Comparison of ENCODE assay signal across 8 mouse cellular contexts in the genomic region with DNA sequence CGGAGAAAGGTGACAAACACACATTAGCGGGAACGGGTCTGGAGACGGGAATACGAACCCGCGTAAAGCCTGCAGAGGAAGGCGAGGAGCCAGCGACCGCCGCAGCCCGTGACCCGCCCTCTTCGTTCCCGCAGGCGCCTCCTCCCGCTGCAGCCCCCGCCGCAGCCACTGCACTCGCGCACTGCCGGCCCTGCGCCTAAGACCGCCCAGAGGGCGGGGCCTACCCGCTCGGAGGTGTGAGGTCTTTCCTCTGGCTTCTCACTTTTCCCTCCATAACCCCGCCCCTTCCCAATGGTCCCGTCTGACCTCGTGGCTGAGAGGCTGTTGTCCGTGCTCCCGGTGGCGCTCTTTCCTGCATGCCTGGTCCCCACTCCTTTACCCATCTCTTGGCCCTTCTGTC. TPM values are rescaled to one million over a fixed set of nuclear protein-coding genes. Genes with fewer than 3 reads are reported as not detected.
DNase-seq lines count a peak whose midpoint lies in the region; ATAC-seq and TF ChIP-seq lines count a peak whose summit lies in the region.

No protein-coding gene starts in this region.

- ATAC-seq in forebrain, embryonic 12.5 days (ENCODE audit: low FRiP score) = peak; percentile 21
- peak; percentile 58 for ATAC-seq in lung, embryonic 15.5 days (ENCODE audit: borderline replicate concordance, extremely low read depth, low FRiP score, low TSS enrichment)

- in situ Hi-C loops in ES-E14 (cut with MboI; ENCODE audit: low sequenced_read_pairs in 2 of 2, unreplicated experiment in 2 of 2) = no loop called here

- no peak overlapping the region for H3K27ac ChIP-seq in ES-E14 (ENCODE audit: insufficient read depth, low read depth, low read length, poor library complexity, severe bottlenecking)
- H3K27ac ChIP-seq in forebrain, embryonic 12.5 days = peak overlapping the region; percentile 25; the same call in 1 of the 2 replicates
- H3K27ac ChIP-seq in layer of hippocampus, adult 2 months = peak overlapping the region; percentile 93
- peak overlapping the region; percentile 41; the same call in 1 of the 2 replicates for H3K27ac ChIP-seq in lung, embryonic 15.5 days

- no peaks in the 10 kb centered on the region for H3K9me3 ChIP-seq in ES-E14 (ENCODE audit: control insufficient read depth, insufficient read depth, low read depth, low read length)
- H3K9me3 ChIP-seq in forebrain, embryonic 12.5 days = no peaks in the 10 kb centered on the region
- no peaks in the 10 kb centered on the region for H3K9me3 ChIP-seq in lung, embryonic 15.5 days

- H3K4me3 ChIP-seq in ES-E14 (ENCODE audit: insufficient read depth in 1 of 2, low read depth in 1 of 2, low read length in 2 of 2, poor library complexity in 1 of 2, severe bottlenecking in 1 of 2) = peak overlapping the region; percentile 62 to 78
- peak overlapping the region; percentile 67 for H3K4me3 ChIP-seq in forebrain, embryonic 12.5 days (replicated peaks)
- peak overlapping the region; percentile 53 for H3K4me3 ChIP-seq in layer of hippocampus, adult 2 months
- peak overlapping the region; percentile 56 for H3K4me3 ChIP-seq in lung, embryonic 15.5 days

- peak overlapping the region; percentile 99 for H3K4me2 ChIP-seq in forebrain, embryonic 12.5 days
- peak overlapping the region; percentile 99 for H3K4me2 ChIP-seq in lung, embryonic 15.5 days

- peak overlapping the region; percentile 24; the same call in 1 of the 2 replicates for H3K9ac ChIP-seq in ES-E14 (ENCODE audit: insufficient read depth, low read depth, low read length, poor library complexity, severe bottlenecking)
- H3K9ac ChIP-seq in forebrain, embryonic 12.5 days = peak overlapping the region; percentile 56
- H3K9ac ChIP-seq in lung, embryonic 15.5 days = peak overlapping the region; percentile 25

- intact Hi-C loops in heart, postnatal 36 days (cut with DNase I) = no loop called here

- peak; percentile 95 for DNase-seq in ES-E14 (ENCODE audit: low read depth, low spot score)
- peak; percentile 91 for DNase-seq in brain, embryonic 14.5 days (ENCODE audit: low read depth)
- DNase-seq in heart, postnatal 36 days = peak; percentile 51 to 58
- DNase-seq in layer of hippocampus, adult 2 months (ENCODE audit: low spot score in 2 of 2) = peak; percentile 72 to 78
- peak; percentile 35 for DNase-seq in ovary, postnatal 14 days (ENCODE audit: low spot score)
- peak; percentile 3 to 57 for DNase-seq in urinary bladder, postnatal 36 days (ENCODE audit: low spot score in 2 of 2)

- peak; percentile 59; the same call in 1 of the 2 replicates for TF ChIP-seq POLR2A in brain, embryonic 14.5 days (IDR thresholded peaks at IDR 0.05; ENCODE audit: borderline replicate concordance, extremely low read depth, insufficient read depth, insufficient read length, poor library complexity, severe bottlenecking)

- no peak for TF ChIP-seq CTCF in brain, embryonic 14.5 days (IDR thresholded peaks at IDR 0.05; ENCODE audit: borderline replicate concordance, extremely low read depth, insufficient read depth, insufficient read length)
- peak; percentile 18; the same call in 1 of the 2 replicates for TF ChIP-seq CTCF in layer of hippocampus, adult 2 months (conservative IDR thresholded peaks at IDR 0.05)

- H3K27me3 ChIP-seq in forebrain, embryonic 12.5 days = peaks cover 75% of the 10 kb centered on the region
- H3K27me3 ChIP-seq in lung, embryonic 15.5 days = peaks cover 83% of the 10 kb centered on the region

- H3K36me3 ChIP-seq in ES-E14 (ENCODE audit: control insufficient read depth, insufficient read depth, low read length, poor library complexity, severe bottlenecking) = no peaks in the 10 kb centered on the region
- H3K36me3 ChIP-seq in forebrain, embryonic 12.5 days (replicated peaks) = no peaks in the 10 kb centered on the region
- H3K36me3 ChIP-seq in lung, embryonic 15.5 days = no peaks in the 10 kb centered on the region

- WGBS in forebrain, embryonic 12.5 days = under 1% methylated on average over 31 of the region's 33 CpGs
- 1% methylated on average over 33 of the region's 33 CpGs for WGBS in lung, embryonic 15.5 days

- peaks cover 4 to 22% of the 10 kb centered on the region in 2 experiments; a peak in 2 of 4 replicates for H3K4me1 ChIP-seq in ES-E14 (ENCODE audit: control insufficient read depth in 2 of 2, insufficient read depth in 2 of 2, low read length in 2 of 2, poor library complexity in 1 of 2)
- peaks cover 70% of the 10 kb centered on the region for H3K4me1 ChIP-seq in forebrain, embryonic 12.5 days
- peaks cover 40% of the 10 kb centered on the region for H3K4me1 ChIP-seq in lung, embryonic 15.5 days

TF ChIP-seq in ES-E14, 5 proteins besides CTCF, POLR2A, EP300 and RAD21:
- TF ChIP-seq HCFC1 (IDR thresholded peaks at IDR 0.05; ENCODE audit: borderline replicate concordance, insufficient read depth, low read length) = 0 out of 2 replicates have a peak, but pooled peaks have one; percentile 39
- no peak for TF ChIP-seq ZC3H11A (IDR thresholded peaks at IDR 0.05; ENCODE audit: borderline replicate concordance, low read depth, low read length)

RNA-seq across cellular contexts. Expression of gene Kcnc3, which starts 1.3 kb away (rescaled TPM):
- total RNA-seq in ES-E14 (2012; rRNA removed) = 9.5 and 12.4 TPM in 2 replicates
- polyA plus RNA-seq in brain, embryonic 14.5 days (2012; rRNA removed) = 16.6 and 27.2 TPM in 2 replicates
- 1.7 and 1.9 TPM in 2 replicates for polyA plus RNA-seq in forebrain, embryonic 12.5 days (2016; fragmentation: Nextera tagmentation; extraction: Ambion mirVana)
- 1 to 10 TPM; 2.0 to 2.3 TPM for total RNA-seq in heart, postnatal 36 days (2021)
- total RNA-seq in layer of hippocampus, adult 2 months (2021) = 100 to 1,000 TPM; 184 to 186 TPM
- 1.5 and 2.1 TPM in 2 replicates for polyA plus RNA-seq in lung, embryonic 15.5 days (2015; fragmentation: Nextera tagmentation; extraction: Ambion mirVana)

RNA-seq across cellular contexts. Expression of gene Napsa, which starts 17.0 kb away (rescaled TPM):
- total RNA-seq in ES-E14 (2012; rRNA removed) = 13.7 and 52.5 TPM in 2 replicates
- polyA plus RNA-seq in brain, embryonic 14.5 days (2012; rRNA removed) = 0.16 and 0.42 TPM in 2 replicates
- polyA plus RNA-seq in forebrain, embryonic 12.5 days (2016; fragmentation: Nextera tagmentation; extraction: Ambion mirVana) = 0.38 and 0.51 TPM in 2 replicates
- under 1 TPM; 0.43 to 0.78 TPM for total RNA-seq in heart, postnatal 36 days (2021)
- total RNA-seq in layer of hippocampus, adult 2 months (2021) = not detected
- polyA plus RNA-seq in lung, embryonic 15.5 days (2015; fragmentation: Nextera tagmentation; extraction: Ambion mirVana) = 30.9 and 42.2 TPM in 2 replicates

RNA-seq across cellular contexts. Expression of gene Nr1h2, which starts 35.4 kb away (rescaled TPM):
- 78.5 and 144 TPM in 2 replicates for total RNA-seq in ES-E14 (2012; rRNA removed)
- polyA plus RNA-seq in brain, embryonic 14.5 days (2012; rRNA removed) = 79.7 and 96.8 TPM in 2 replicates
- polyA plus RNA-seq in forebrain, embryonic 12.5 days (2016; fragmentation: Nextera tagmentation; extraction: Ambion mirVana) = 72.7 and 73.5 TPM in 2 replicates
- total RNA-seq in heart, postnatal 36 days (2021) = 10 to 100 TPM; 48.2 to 50.8 TPM
- 10 to 100 TPM; 58.2 to 66.7 TPM for total RNA-seq in layer of hippocampus, adult 2 months (2021)
- 68.4 and 75.3 TPM in 2 replicates for polyA plus RNA-seq in lung, embryonic 15.5 days (2015; fragmentation: Nextera tagmentation; extraction: Ambion mirVana)

RNA-seq across cellular contexts. Expression of gene Pold1, which starts 40.5 kb away (rescaled TPM):
- total RNA-seq in ES-E14 (2012; rRNA removed) = 108 and 156 TPM in 2 replicates
- polyA plus RNA-seq in brain, embryonic 14.5 days (2012; rRNA removed) = 38.4 and 70.1 TPM in 2 replicates
- polyA plus RNA-seq in forebrain, embryonic 12.5 days (2016; fragmentation: Nextera tagmentation; extraction: Ambion mirVana) = 111 and 126 TPM in 2 replicates
- 10 to 100 TPM; 11.9 to 14.0 TPM for total RNA-seq in heart, postnatal 36 days (2021)
- total RNA-seq in layer of hippocampus, adult 2 months (2021) = 10 to 100 TPM in 1 of 2 experiments, 1 to 10 TPM in 1; 9.0 to 10.5 TPM
- 108 and 112 TPM in 2 replicates for polyA plus RNA-seq in lung, embryonic 15.5 days (2015; fragmentation: Nextera tagmentation; extraction: Ambion mirVana)

RNA-seq across cellular contexts. Expression of gene Spib, which starts 57.3 kb away (rescaled TPM):
- 0.67 and 0.90 TPM in 2 replicates for total RNA-seq in ES-E14 (2012; rRNA removed)
- polyA plus RNA-seq in brain, embryonic 14.5 days (2012; rRNA removed) = 0.11 and 0.19 TPM in 2 replicates
- not detected in 2 replicates for polyA plus RNA-seq in forebrain, embryonic 12.5 days (2016; fragmentation: Nextera tagmentation; extraction: Ambion mirVana)
- total RNA-seq in heart, postnatal 36 days (2021) = under 1 TPM; 0.31 to 0.51 TPM
- under 1 TPM; 0.12 to 0.13 TPM for total RNA-seq in layer of hippocampus, adult 2 months (2021)
- polyA plus RNA-seq in lung, embryonic 15.5 days (2015; fragmentation: Nextera tagmentation; extraction: Ambion mirVana) = 0.77 and 2.0 TPM in 2 replicates

Comparison
In these comparisons a context has a peak if more than half of its experiments do, and no peak if none do; other contexts are left out.
1. DNase-seq: peak in every context shown above with its lines; median percentile 95 in ES-E14; 91 in brain, embryonic 14.5 days; 75 in layer of hippocampus, adult 2 months; 54 in heart, postnatal 36 days; 35 in ovary, postnatal 14 days; 30 in urinary bladder, postnatal 36 days.
2. RNA of gene Kcnc3, which starts 1.3 kb away (total RNA-seq): 184 to 186 TPM in layer of hippocampus, adult 2 months; 9.5 to 12.4 TPM in ES-E14 and 2.0 to 2.3 TPM in heart, postnatal 36 days; every median in the first group is over 10 times any median in the second.
3. Peak in every context shown above with its lines, with median percentiles within 50 percentile points of each other: H3K4me3 ChIP-seq and H3K9ac ChIP-seq.